Mouse (Mus musculus): ENCODE measurements around the gene Camk2d.

GRCm38 (mm10) chr3:126776001-126776400 is 179.9 kb downstream of the Camk2d start:
- TF ChIP-seq EP300 (IDR thresholded peaks at IDR 0.05; ENCODE audit: low read depth): no peak
- TF ChIP-seq CTCF (IDR thresholded peaks at IDR 0.05; ENCODE audit: low read depth): no peak

Measured in liver, postnatal 0 days (tissue).